Mouse (Mus musculus): ENCODE results near the gene Fbxo21.

Gene Fbxo21

GRCm38 (mm10) chr5:117980921-117981320, 4.4 kb downstream of the Fbxo21 start:
- no peak for DNase-seq

- DNase-seq, result no peak
Measured at GRCm38 (mm10) chr5:117981943-117982342, 5.4 kb downstream of the Fbxo21 start.

GRCm38 (mm10) chr5:117986327-117986726, 9.8 kb downstream of the Fbxo21 start:
- DNase-seq, result no peak

- DNase-seq, result no peak
Measured at GRCm38 (mm10) chr5:117987891-117988290, 11.4 kb downstream of the Fbxo21 start.

GRCm38 (mm10) chr5:117988367-117988766, 11.8 kb downstream of the Fbxo21 start:
- no peak for DNase-seq

GRCm38 (mm10) chr5:117989773-117990172, 13.2 kb downstream of the Fbxo21 start:
- no peak for DNase-seq

GRCm38 (mm10) chr5:117990957-117991356, 14.4 kb downstream of the Fbxo21 start:
- no peak for DNase-seq

GRCm38 (mm10) chr5:117993550-117993949, 17.0 kb downstream of the Fbxo21 start:
- peak; percentile 11 for DNase-seq

GRCm38 (mm10) chr5:117995372-117995901, 18.9 kb downstream of the Fbxo21 start:
- DNase-seq, result no peak

GRCm38 (mm10) chr5:117995911-117996310, 19.4 kb downstream of the Fbxo21 start:
- no peak for DNase-seq

GRCm38 (mm10) chr5:117996581-117996980, 20.1 kb downstream of the Fbxo21 start:
- no peak for DNase-seq

GRCm38 (mm10) chr5:117997434-117997970, 21.0 kb downstream of the Fbxo21 start:
- no peak for DNase-seq

- DNase-seq, result no peak
Measured at GRCm38 (mm10) chr5:117999061-117999460, 22.5 kb downstream of the Fbxo21 start.

GRCm38 (mm10) chr5:117999584-117999983, 23.1 kb downstream of the Fbxo21 start:
- no peak for DNase-seq

GRCm38 (mm10) chr5:118002059-118002458, 25.5 kb downstream of the Fbxo21 start:
- DNase-seq, result peak; percentile 71

- DNase-seq, result peak; percentile 60
Measured at GRCm38 (mm10) chr5:118004619-118005018, 28.1 kb downstream of the Fbxo21 start.

- no peak for DNase-seq
Measured at GRCm38 (mm10) chr5:118005728-118006127, 29.2 kb downstream of the Fbxo21 start.

GRCm38 (mm10) chr5:118008344-118008743, 31.8 kb downstream of the Fbxo21 start:
- DNase-seq, result no peak

- no peak for DNase-seq
Measured at GRCm38 (mm10) chr5:118010872-118011271, 34.3 kb downstream of the Fbxo21 start.

- no peak for DNase-seq
Measured at GRCm38 (mm10) chr5:118011796-118012195, 35.3 kb downstream of the Fbxo21 start.

GRCm38 (mm10) chr5:118015028-118015427, 38.5 kb downstream of the Fbxo21 start:
- no peak for DNase-seq

GRCm38 (mm10) chr5:118015669-118016068, 39.1 kb downstream of the Fbxo21 start:
- DNase-seq, result no peak

GRCm38 (mm10) chr5:118017527-118017926, 41.0 kb downstream of the Fbxo21 start:
- DNase-seq, result no peak

GRCm38 (mm10) chr5:118019905-118020304, 43.4 kb downstream of the Fbxo21 start:
- DNase-seq, result no peak

GRCm38 (mm10) chr5:118023053-118023452, 46.5 kb downstream of the Fbxo21 start:
- DNase-seq, result no peak

All from lung, postnatal 14 days (tissue).